Mouse (Mus musculus) CH12.LX (cell line): ENCODE measurements around the gene Dnah17. TPM values are rescaled to one million over a fixed set of nuclear protein-coding genes. Genes with fewer than 3 reads are reported as not detected.

Source experiments
- DNase-seq: peaks from one replicate; pipeline ENCODE4 v3.0.0-alpha.2; 2013; ENCODE audit errors: extremely low read depth
- H3K27ac ChIP-seq: 2 replicates; pipeline ENCODE4 v1.5.1; 2012; ENCODE audit warnings: low read depth, mild to moderate bottlenecking, control low read depth, moderate library complexity; ENCODE audit not compliant: insufficient read depth
- H3K27me3 ChIP-seq: replicated peaks from 2 replicates; pipeline ENCODE3; 2012; ENCODE audit warnings: inconsistent platforms
- H3K36me3 ChIP-seq, 2 experiments: replicated peaks in 1 of 2; 2 replicates each; pipeline versions ENCODE3 to v1.6.1; 2012; ENCODE audit warnings: inconsistent platforms in 1 of 2, low read length in 1 of 2, mild to moderate bottlenecking in 1 of 2, mixed read lengths in 1 of 2, moderate library complexity in 1 of 2; ENCODE audit not compliant: control insufficient read depth in 1 of 2, insufficient read depth in 1 of 2
- H3K4me1 ChIP-seq, 2 experiments: 2 replicates each; pipeline ENCODE4 v1.6.1; 2012; ENCODE audit warnings: inconsistent platforms in 1 of 2, moderate library complexity in 1 of 2; ENCODE audit not compliant: insufficient read depth in 2 of 2, control insufficient read depth in 1 of 2
- H3K4me2 ChIP-seq: 2 replicates; pipeline ENCODE4 v1.6.1; 2012; ENCODE audit warnings: low read depth, mild to moderate bottlenecking, control low read depth; ENCODE audit not compliant: poor library complexity, insufficient read depth, severe bottlenecking
- H3K4me3 ChIP-seq, 3 experiments: fragments of 150-350 bp in 1 of 3; sonication (generic) in 1 of 3; replicated peaks in 1 of 3; 2 replicates each; pipeline versions ENCODE3 to v1.5.1; 2011 to 2012; ENCODE audit warnings: low read depth in 2 of 3, low read length in 2 of 3, mild to moderate bottlenecking in 2 of 3, moderate library complexity in 2 of 3, control low read depth in 1 of 3, improper control_type of control experiment in 1 of 3, inconsistent platforms in 1 of 3, mixed read lengths in 1 of 3; ENCODE audit not compliant: poor library complexity in 1 of 3
- H3K79me2 ChIP-seq: replicated peaks from 2 replicates; pipeline ENCODE4 v1.6.1; 2012; ENCODE audit warnings: mild to moderate bottlenecking, moderate library complexity; ENCODE audit not compliant: control insufficient read depth, poor library complexity, insufficient read depth, severe bottlenecking; ENCODE audit errors: extremely low read depth
- H3K9ac ChIP-seq: 2 replicates; pipeline ENCODE4 v1.6.1; 2012; ENCODE audit warnings: low read depth, mild to moderate bottlenecking, control low read depth, moderate library complexity; ENCODE audit not compliant: insufficient read depth
- H3K9me3 ChIP-seq: replicated peaks from 2 replicates; pipeline ENCODE3; 2012; ENCODE audit warnings: low read length, inconsistent platforms, mixed read lengths
- BHLHE40 ChIP-seq: IDR thresholded peaks from 2 replicates; pipeline ENCODE4 v1.6.1; 2011; ENCODE audit warnings: mild to moderate bottlenecking, low read depth, low read length, improper control_type of control experiment
- CHD1 ChIP-seq: IDR thresholded peaks from 2 replicates; pipeline ENCODE4 v1.6.1; 2012; ENCODE audit warnings: low read depth, low read length, improper control_type of control experiment, inconsistent platforms
- CHD2 ChIP-seq: IDR thresholded peaks from 2 replicates; pipeline ENCODE4 v1.6.1; 2011; ENCODE audit warnings: low read length, improper control_type of control experiment
- CTCF ChIP-seq, 2 experiments: IDR thresholded peaks in 1 of 2; conservative IDR thresholded peaks in 1 of 2; 2 replicates each; pipeline ENCODE4 v1.5.1; 2011 to 2012; ENCODE audit warnings: low read depth in 2 of 2, low read length in 2 of 2, improper control_type of control experiment in 1 of 2, inconsistent platforms in 1 of 2, mild to moderate bottlenecking in 1 of 2, moderate library complexity in 1 of 2
- E2F4 ChIP-seq: IDR thresholded peaks from 2 replicates; pipeline ENCODE4 v1.6.1; 2011; ENCODE audit warnings: low read depth, low read length, improper control_type of control experiment; ENCODE audit not compliant: insufficient replicate concordance
- ETS1 ChIP-seq: conservative IDR thresholded peaks from 2 replicates; pipeline ENCODE4 v1.6.1; 2012; ENCODE audit warnings: low read depth, mild to moderate bottlenecking, inconsistent platforms, low read length, improper control_type of control experiment, moderate library complexity
- HCFC1 ChIP-seq: IDR thresholded peaks from 2 replicates; pipeline ENCODE4 v1.6.1; 2012; ENCODE audit warnings: low read depth, mild to moderate bottlenecking, inconsistent platforms, low read length, improper control_type of control experiment
- JUND ChIP-seq: conservative IDR thresholded peaks from 2 replicates; pipeline ENCODE4 v1.6.1; 2011; ENCODE audit warnings: low read depth, low read length, improper control_type of control experiment
- MAFK ChIP-seq: IDR thresholded peaks from 2 replicates; pipeline ENCODE4 v1.6.1; 2011; ENCODE audit warnings: low read length, improper control_type of control experiment; ENCODE audit not compliant: insufficient replicate concordance
- MAZ ChIP-seq: IDR thresholded peaks from 2 replicates; pipeline ENCODE4 v1.6.1; 2012; ENCODE audit warnings: low read depth, mild to moderate bottlenecking, inconsistent platforms, low read length, improper control_type of control experiment, moderate library complexity
- MXI1 ChIP-seq: IDR thresholded peaks from 2 replicates; pipeline ENCODE4 v1.6.1; 2011; ENCODE audit warnings: mild to moderate bottlenecking, low read depth, low read length, improper control_type of control experiment
- MYC ChIP-seq: IDR thresholded peaks from 2 replicates; pipeline ENCODE4 v1.6.1; 2011; ENCODE audit warnings: low read depth, mild to moderate bottlenecking, improper control_type of control experiment, low read length
- NRF1 ChIP-seq: IDR thresholded peaks from 2 replicates; pipeline ENCODE4 v1.6.1; 2014; ENCODE audit warnings: low read depth, mild to moderate bottlenecking, inconsistent platforms, low read length, improper control_type of control experiment, moderate library complexity
- RAD21 ChIP-seq: IDR thresholded peaks from 2 replicates; pipeline ENCODE4 v1.6.1; 2011; ENCODE audit warnings: low read depth, mild to moderate bottlenecking, low read length, improper control_type of control experiment, moderate library complexity
- RCOR1 ChIP-seq: conservative IDR thresholded peaks from 2 replicates; pipeline ENCODE4 v1.6.1; 2012; ENCODE audit warnings: low read depth, mild to moderate bottlenecking, inconsistent platforms, low read length, improper control_type of control experiment
- SIN3A ChIP-seq: IDR thresholded peaks from 2 replicates; pipeline ENCODE4 v1.6.1; 2012; ENCODE audit warnings: low read length, improper control_type of control experiment, inconsistent platforms
- TCF12 ChIP-seq: IDR thresholded peaks from 2 replicates; pipeline ENCODE4 v1.6.1; 2014; ENCODE audit warnings: low read depth, mild to moderate bottlenecking, inconsistent platforms, low read length, improper control_type of control experiment
- UBTF ChIP-seq: IDR thresholded peaks from 2 replicates; pipeline ENCODE4 v1.6.1; 2012; ENCODE audit warnings: low read depth, mild to moderate bottlenecking, inconsistent platforms, low read length, improper control_type of control experiment, moderate library complexity
- ZC3H11A ChIP-seq: IDR thresholded peaks from 2 replicates; pipeline ENCODE4 v1.6.1; 2012; ENCODE audit warnings: low read depth, mild to moderate bottlenecking, inconsistent platforms, low read length, improper control_type of control experiment
- ZMIZ1 ChIP-seq: IDR thresholded peaks from 2 replicates; pipeline ENCODE4 v1.6.1; 2012; ENCODE audit warnings: low read depth, mild to moderate bottlenecking, inconsistent platforms, low read length, improper control_type of control experiment
- ZNF384 ChIP-seq: IDR thresholded peaks from 2 replicates; pipeline ENCODE4 v1.6.1; 2012; ENCODE audit warnings: low read depth, low read length, improper control_type of control experiment, inconsistent platforms
- dilution Hi-C: fragments of 300-500 bp; cut with MboI; formaldehyde crosslinking; loops from 2 replicates; pipeline ENCODE4 v1.14.3; 2020; ENCODE audit warnings: low sequenced_read_pairs; ENCODE audit not compliant: extremely low pct_unique_long_range_greater_than_20kb, extremely low pct_ligation_motif_present
- in situ Hi-C: fragments of 300-500 bp; cut with MboI; formaldehyde crosslinking; loops from 3 replicates; pipeline ENCODE4 v1.14.3; 2019; ENCODE audit warnings: low sequenced_read_pairs, low pct_ligation_motif_present, low pct_unique_long_range_greater_than_20kb, mixed read lengths
- polyA plus RNA-seq: library from polyadenylated mRNA; unstranded; fragments of >175 nt; gene quantifications from 2 replicates; pipeline ENCODE4 v1.2.1, GENCODE M21; 2012; ENCODE audit warnings: low read depth; ENCODE audit not compliant: insufficient read length
- total RNA-seq, 2 experiments: library from RNA; depleted of rRNA; stranded (reverse); fragments of 300-350 nt in 1 of 2; fragments of >200 nt in 1 of 2; gene quantifications; 2 replicates each; pipeline ENCODE4 v1.2.3; 2012 to 2014

The Dnah17 gene
- total and polyA plus RNA-seq, 3 experiments, result 0.08 to 0.23 TPM; not detected in 1

DNA sequence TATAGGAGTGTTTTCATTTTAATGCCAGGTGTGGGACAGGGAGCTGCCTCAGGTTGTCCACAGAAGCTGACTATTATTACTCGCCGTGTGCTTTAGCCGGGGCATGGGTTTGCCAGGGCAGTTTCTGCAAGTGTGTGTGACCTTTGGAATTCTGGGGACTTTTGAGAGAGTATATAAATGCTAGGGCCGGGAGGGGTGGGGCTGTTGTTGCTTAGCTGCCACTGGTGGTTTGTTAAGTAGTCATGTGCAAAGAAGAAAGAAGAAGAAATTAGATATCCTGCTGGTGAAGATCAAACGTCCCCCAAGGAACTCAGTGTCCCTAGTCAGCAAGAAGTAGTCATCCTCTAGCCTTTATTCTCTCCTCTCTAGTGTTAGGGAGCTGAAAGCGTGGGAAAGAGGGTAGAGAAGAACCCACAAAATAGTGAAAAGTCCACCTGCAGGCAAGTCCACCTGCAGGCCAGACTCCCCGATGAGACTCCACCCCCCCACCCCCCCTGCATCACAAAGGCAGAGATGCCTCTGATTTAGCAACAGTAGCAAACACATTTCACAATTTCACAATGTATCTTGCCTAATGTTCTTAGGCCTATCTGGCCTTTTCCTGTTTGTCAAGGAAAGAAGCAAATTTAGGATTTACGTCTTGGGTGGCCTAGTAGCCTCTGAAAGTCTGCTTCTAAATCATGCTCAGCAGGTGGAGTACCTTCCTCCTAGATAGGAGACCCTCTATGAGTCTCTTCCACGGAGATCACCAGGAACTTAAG, 17.6 kb upstream of the Dnah17 start:
- Histone ChIP-seq H3K4me3 (no peak overlapping the region), H3K27ac (no peak overlapping the region)
- no peak for TF ChIP-seq CHD2
- TF ChIP-seq ZNF384, result no peak
- no peak for TF ChIP-seq CHD1
- no peak for TF ChIP-seq NRF1
- no peak for TF ChIP-seq MAFK
- TF ChIP-seq JUND, result no peak
- TF ChIP-seq E2F4, result no peak
- TF ChIP-seq, all 38 proteins: peak for 0
- dilution Hi-C loops, result no loop called here
- peaks cover 14% of the 10 kb centered on the region for H3K9me3 ChIP-seq
- no peak overlapping the region for H3K4me2 ChIP-seq
- DNase-seq, result no peak
- no peaks in the 10 kb centered on the region for H3K79me2 ChIP-seq
- peaks cover 21 to 27% of the 10 kb centered on the region in 2 experiments for H3K4me1 ChIP-seq
- peaks cover 0 to 4% of the 10 kb centered on the region in 2 experiments for H3K36me3 ChIP-seq
- H3K27me3 ChIP-seq, result no peaks in the 10 kb centered on the region
- in situ Hi-C loops, result no loop called here
- no peak overlapping the region for H3K9ac ChIP-seq

DNA sequence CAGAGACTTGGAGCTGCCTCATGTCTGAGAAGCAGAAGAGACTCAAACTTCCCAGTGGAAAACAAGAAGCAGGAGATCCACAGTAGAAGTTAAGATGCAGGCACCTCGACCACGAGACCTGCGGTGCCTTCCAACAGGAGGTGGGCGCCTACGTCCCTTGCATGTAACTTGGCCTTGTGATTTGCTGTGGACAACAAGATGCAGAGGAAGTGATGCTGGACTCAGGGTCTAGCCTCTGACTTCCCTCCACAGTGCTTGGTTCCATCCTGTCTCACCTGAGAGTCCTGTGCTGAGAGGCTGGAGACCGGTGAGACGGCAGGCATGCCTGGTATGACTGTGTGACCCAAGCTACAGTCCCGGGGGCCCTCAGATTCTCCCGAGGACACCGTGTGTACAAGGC, 16.0 kb upstream of the Dnah17 start:
- no peak for TF ChIP-seq E2F4
- 0 out of 2 replicates have a peak, but pooled peaks have one; percentile 6 for TF ChIP-seq NRF1
- TF ChIP-seq BHLHE40, result peak; percentile 32; the same call in 1 of the 2 replicates
- 0 out of 2 replicates have a peak, but pooled peaks have one; percentile 9 for TF ChIP-seq MYC
- DNase-seq, result no peak
- Histone ChIP-seq H3K4me3 (peak overlapping the region; percentile 54 to 64 (median 56)), H3K27me3 (no peaks in the 10 kb centered on the region), H3K36me3 (peaks cover 0 to 4% of the 10 kb centered on the region in 2 experiments), H3K4me2 (0 out of 2 replicates have a peak overlapping the region, but pooled peaks have one; percentile 14), H3K4me1 (peaks cover 21 to 22% of the 10 kb centered on the region in 2 experiments), H3K79me2 (no peaks in the 10 kb centered on the region), H3K9ac (peak overlapping the region; percentile 35; the same call in 1 of the 2 replicates), H3K9me3 (peaks cover 10% of the 10 kb centered on the region), H3K27ac (peak overlapping the region; percentile 42; the same call in 1 of the 2 replicates)
- in situ Hi-C loops, result no loop called here
- dilution Hi-C loops, result no loop called here

DNA sequence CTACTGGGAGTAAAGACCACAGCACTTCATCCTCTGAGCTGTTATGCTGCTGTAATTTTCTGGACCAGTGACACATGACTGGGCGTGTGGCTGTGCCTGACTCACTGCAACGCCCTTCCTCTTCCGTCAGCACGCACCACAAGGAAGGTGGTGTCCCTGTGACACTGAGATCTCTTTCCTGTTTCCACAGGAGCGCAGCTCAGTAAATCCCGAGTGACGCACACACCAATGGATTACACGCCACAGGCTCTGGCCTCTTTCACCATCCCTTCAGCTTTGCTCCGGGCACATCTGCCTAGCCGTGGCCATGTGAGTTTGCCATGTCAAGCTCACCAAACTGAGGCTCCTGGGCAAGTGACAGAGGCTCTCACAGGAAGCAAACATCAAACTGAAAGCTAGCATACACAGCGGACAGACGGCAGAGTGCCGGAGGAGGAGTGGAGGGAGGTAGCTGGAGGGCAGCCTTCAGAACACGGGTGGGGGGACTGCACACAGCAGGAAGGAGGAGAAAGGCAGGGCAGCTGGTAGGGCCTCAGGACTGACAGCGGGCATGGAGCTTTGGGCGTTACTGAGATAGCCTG, 15.4 kb upstream of the Dnah17 start:
- Histone ChIP-seq H3K9ac (peak overlapping the region; percentile 35), H3K4me1 (peaks cover 21 to 22% of the 10 kb centered on the region in 2 experiments), H3K9me3 (peaks cover 4% of the 10 kb centered on the region), H3K4me2 (peak overlapping the region; percentile 14; the same call in 1 of the 2 replicates), H3K36me3 (peaks cover 0 to 4% of the 10 kb centered on the region in 2 experiments), H3K79me2 (no peaks in the 10 kb centered on the region), H3K27me3 (no peaks in the 10 kb centered on the region), H3K27ac (peak overlapping the region; percentile 42), H3K4me3 (peak overlapping the region; percentile 54 to 64 (median 56))
- in situ Hi-C loops (no loop called here), dilution Hi-C loops (no loop called here)
- DNase-seq, result peak; percentile 94
- no peak for TF ChIP-seq ZC3H11A
- peak; percentile 81 for TF ChIP-seq ETS1
- peak; percentile 75; the same call in 1 of the 2 replicates for TF ChIP-seq ZMIZ1
- peak; percentile 71 for TF ChIP-seq HCFC1
- TF ChIP-seq ZNF384, result no peak
- peak; percentile 74; the same call in 1 of the 2 replicates for TF ChIP-seq TCF12
- TF ChIP-seq CHD1, result no peak
- TF ChIP-seq UBTF, result peak; percentile 56; the same call in 1 of the 2 replicates
- TF ChIP-seq SIN3A, result peak; percentile 90; the same call in 1 of the 2 replicates
- no peak for TF ChIP-seq CTCF (conservative IDR thresholded peaks at IDR 0.05 in 1 of 2, IDR thresholded peaks at IDR 0.05 in 1 of 2; ENCODE audit: low read depth in 2 of 2, low read length in 2 of 2)
- TF ChIP-seq MAFK, result no peak
- TF ChIP-seq RCOR1, result no peak; the same call in 1 of the 2 replicates
- TF ChIP-seq E2F4, result no peak
- no peak for TF ChIP-seq RAD21
- peak; percentile 78; the same call in 1 of the 2 replicates for TF ChIP-seq MXI1
- peak; percentile 87; the same call in 1 of the 2 replicates for TF ChIP-seq MYC
- peak; percentile 90 for TF ChIP-seq BHLHE40
- TF ChIP-seq MAZ, result no peak
